Mouse (Mus musculus) spleen, postnatal 4 days (tissue): Measurements from ENCODE around the gene Klhdc8a.

Experiments used
- DNase-seq, 2 experiments: peaks; one replicate each; pipeline ENCODE4 v3.0.0; 2022; ENCODE audit warnings: low spot score in 2 of 2

The Klhdc8a gene

DNA sequence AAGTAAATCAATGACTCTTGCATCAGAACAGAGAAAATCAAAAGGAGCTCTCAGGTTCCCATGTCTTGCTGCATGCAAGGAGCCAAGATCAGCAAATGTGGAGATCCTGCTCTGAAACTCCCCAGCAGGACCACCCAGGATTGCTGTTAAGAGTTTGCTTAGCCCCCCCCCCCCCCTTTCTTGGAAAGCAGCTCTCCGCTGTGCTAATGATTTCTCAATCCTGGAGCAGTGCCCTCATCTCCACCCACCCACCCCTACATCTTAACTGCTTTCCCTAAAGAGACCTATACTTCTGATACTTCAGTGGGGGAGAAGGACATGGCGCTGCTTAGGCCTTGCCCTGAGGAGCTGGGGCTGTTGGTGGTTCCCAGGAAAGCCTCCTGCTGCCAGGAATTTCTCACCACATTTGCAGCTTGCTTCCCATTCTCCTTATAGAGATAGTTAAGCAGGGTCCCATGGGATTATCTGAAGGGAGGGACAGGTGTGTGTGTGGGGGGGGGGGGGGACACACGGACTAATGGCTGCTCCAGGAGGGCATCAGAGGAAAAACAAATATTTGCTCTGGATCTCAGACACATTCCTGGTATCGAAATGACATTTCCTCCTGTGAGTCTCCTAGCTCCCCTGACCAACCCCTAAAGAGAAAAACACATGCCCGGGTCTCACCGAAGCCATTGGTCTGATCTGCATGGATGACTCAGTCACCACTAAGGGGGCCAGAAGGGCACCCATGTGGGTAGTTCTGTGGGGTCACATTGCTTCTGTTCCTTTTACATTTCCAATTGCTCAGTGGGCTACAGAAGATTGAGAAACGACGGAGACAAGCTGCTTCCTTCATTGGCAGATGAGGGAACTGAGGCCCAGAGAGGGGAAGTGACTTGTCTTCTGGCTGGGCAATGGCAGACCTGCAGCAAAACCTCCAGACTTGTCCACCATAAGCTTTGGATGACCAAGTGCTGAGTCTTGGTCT lies 19.8 kb downstream of the Klhdc8a start:
- DNase-seq = no peak

DNA sequence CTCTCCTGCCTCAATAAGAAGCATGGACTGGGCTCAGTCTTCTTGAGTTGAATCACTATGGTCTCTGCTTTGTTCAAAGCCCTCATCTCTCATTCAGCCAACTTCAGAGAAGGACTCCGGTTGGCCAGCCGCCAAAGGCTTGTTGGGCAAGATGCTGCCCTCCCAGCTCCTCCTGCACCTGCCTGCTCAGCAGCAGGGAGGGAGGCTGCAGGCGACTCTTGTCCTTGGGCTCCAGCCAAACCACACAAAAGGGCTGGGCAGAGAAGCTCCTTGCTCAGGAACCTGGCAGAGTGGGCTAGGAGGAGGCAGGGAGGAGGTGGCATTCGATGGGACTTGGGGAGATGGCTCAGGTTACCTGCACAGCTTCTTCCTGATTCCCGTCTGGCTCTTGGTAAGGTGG lies 20.8 kb downstream of the Klhdc8a start:
- DNase-seq = peak; percentile 59 to 82

DNA sequence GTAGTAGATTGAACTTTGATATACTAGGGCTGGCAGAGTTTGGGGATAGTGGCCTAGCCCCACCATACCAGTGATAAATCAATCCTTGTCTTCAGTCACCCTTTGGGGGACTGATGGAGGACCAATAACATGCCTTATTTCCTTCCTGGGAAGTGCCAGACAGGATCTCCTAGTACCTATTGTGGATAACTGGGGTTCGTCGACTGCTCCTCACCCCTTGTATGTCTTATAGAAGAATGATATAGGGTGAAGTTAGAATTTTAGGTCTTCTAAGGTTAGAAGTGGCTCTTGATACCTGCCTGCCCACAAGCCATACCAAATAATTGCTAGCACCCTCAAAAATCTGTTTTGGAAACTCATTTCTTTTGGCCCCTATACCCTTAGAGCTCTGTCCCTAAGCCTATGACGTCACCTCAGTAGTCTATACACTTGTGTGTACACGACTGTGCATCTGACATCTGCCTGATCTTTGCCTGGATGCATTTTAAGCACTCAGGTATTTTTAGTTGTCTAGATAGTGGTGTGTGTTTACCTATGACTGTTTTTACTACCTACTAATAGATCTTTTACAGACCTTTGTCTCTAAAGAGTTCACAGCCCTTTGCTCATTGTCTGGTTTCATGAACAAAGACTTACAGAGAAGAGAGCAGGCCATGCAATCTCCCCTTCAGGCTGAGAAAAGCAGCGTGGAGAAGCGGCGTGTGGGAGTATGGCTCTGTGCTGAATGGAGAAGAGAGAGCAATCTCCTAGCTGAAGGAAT lies 23.6 kb downstream of the Klhdc8a start:
- DNase-seq = no peak

DNA sequence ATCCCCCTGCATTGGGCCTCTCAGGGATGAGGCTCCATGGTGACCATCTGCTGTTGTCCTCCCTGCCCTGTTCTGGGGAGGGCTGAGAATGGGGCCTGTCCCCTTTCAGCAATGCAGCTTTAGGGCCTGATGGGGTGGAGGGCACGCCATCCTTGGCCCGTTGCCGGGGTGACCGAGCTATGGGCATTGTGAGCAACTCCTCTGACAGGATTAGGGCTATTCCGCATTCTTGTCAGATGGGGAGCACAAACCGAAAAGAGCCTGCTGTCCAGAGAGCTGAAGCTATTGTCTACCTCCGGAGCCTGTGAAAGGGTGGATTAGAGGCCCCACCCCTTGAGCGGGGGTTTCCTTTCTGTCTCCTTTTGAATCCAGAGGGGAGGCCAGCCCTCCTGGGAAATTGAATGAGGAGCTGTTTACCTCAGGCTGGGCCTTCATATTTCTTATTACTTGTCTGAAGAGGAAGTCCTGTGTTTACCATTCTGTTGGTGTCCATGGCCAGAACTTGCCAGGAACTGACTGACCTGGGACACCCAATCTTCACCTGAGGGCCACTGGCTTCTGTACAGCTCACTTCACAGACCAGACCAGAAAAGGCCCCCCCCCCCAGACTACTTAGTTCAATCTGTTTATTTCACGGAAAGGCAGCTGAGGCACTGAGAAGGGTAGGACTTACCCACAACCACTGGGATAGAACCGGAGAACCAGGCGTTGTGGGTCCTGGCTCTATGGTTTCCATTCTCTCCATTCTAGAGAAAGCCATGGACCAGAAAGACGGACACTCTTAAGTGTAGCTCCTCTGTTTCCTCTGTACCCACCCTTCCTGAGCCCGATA lies 24.5 kb downstream of the Klhdc8a start:
- DNase-seq = no peak

DNA sequence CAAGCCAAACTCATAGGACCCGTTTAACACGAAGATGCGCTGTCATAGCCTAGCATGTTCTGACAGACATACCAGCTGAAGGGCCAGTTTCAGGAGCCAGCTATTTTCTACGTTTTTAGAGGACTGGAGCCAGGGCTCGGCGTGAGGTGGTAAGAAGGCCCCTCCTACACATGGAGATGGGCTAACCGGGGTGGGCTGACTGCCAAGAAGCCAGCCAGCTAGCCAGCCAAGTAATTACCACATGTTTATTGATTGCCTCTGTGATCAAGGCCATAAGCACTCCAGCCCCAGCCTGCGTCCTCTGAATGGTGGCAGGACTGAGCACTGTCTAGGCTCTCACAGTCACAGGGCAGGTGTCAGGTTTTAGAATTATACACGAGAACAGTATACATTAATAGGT lies 28.4 kb downstream of the Klhdc8a start:
- DNase-seq = no peak

DNA sequence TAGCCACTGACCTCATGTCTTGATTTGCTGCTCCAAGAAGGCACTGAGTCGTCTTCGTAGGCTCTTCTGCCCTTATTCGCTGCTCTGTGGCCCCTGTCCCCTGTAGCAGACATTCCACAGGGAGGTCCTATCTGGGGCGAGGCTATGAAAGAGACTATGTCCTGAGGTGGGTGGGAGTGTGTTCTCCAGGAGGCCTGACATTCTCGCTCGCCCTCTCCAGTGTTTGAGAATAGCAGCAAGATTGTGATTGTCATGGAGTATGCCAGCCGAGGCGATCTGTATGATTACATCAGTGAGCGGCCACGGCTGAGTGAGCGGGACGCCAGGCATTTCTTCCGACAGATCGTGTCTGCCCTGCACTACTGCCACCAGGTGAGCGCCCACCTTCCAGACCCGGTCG lies 29.1 kb downstream of the Klhdc8a start:
- no peak for DNase-seq

DNA sequence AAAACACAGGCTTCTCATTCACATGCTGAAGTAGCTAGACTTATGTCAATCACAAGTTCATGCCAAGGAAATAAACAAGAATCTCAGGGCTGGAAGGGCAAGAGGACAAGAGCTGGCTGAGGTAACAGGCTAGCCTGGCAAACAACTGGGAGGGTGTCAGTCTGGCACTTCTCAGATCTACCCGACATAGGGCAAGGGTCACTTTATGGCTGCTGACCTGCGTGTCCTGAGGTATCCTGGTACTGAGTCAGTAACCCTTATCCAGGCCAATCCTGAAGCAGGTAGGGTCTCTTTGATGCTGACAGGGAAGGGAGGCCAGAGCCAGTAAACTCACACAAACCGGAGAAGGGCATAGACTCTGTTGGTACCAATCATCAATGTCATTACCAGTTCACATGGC lies 30.1 kb downstream of the Klhdc8a start:
- DNase-seq = no peak

DNA sequence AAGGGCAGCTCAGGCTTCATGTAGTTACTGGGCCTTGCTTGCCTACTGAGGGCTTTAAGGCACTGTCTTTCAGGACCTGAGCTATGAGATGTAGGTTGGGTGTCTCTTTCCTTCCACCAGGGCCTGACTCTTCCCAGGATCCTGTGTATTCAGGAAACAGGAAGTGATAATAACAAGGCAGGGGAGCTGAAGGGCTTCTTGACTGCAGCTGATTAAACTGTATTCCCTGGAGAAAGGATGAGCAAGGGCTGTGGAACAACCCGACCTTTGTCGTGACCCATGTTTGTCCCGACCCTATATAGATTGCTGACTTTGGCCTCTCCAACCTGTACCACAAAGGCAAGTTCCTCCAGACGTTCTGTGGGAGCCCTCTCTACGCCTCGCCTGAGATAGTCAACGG lies 31.2 kb downstream of the Klhdc8a start:
- DNase-seq = no peak

DNA sequence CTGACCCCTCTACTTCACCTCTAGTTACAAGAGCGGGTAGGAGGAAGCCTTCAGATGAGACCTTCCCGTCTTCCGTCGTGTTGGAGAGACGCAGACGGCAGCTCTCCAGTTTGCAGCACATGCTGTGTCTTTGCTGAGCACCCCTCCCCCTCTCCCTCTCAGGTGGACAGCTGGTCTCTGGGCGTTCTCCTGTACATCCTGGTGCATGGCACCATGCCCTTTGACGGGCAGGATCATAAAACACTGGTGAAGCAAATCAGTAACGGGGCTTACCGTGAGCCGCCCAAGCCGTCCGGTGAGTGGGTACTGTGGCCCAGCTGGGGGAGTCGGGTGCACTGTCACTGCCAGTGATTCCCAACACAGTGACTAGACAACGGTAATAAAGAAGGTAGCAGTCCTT lies 32.0 kb downstream of the Klhdc8a start:
- no peak for DNase-seq

DNA sequence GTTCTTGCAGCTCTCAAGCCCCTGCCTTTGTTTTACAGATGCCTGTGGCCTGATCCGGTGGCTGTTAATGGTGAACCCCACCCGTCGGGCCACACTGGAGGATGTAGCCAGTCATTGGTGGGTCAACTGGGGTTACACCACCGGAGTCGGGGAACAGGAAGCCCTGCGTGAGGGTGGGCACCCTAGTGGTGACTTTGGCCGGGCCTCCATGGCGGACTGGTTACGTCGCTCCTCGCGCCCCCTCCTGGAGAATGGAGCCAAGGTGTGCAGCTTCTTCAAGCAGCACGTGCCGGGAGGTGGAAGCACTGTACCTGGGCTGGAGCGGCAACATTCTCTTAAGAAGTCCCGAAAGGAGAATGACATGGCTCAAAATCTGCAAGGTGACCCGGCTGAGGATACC lies 32.9 kb downstream of the Klhdc8a start:
- no peak for DNase-seq

DNA sequence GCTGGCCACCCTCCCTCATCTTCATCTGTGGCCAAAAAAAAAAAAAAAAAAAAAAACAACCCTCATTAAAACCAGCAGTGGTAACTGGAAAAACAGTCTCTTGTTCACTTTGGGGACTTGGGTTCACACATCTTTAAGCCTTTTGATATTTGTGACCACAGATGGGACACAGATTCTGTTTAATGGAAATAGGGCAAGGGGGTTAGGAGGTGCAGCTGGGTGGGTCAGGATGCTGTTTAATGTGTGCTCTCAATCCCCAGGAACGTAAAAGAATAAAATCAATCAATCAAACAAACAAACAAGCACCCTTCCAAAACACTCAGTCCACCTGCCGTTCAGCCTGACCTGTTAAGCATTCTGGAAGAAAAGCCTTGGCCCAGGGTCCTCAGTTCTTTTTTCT lies 34.8 kb downstream of the Klhdc8a start:
- no peak for DNase-seq

DNA sequence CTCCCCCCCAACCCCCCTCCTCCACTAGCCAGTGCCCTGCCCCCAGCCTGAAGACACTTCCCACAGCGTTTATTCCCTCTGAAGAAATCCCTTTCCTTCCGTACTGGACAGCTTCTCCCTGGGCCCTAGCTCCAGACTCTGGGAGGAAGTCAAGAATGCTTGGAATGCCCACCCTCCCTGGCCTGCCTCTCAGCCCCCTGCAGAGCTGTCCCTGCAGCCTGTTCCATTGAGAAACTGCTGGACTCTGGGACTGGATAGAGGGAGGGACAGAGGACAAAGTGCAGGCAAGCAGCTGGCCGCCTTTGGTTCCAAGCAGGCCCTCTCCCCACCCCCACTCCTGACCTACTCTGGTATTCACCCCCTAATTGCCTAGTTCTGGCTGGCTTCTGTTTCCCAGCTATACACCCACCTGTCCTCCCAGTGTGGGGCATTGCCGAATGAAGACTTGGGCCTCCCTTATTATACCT lies 35.3 kb downstream of the Klhdc8a start:
- no peak for DNase-seq

DNA sequence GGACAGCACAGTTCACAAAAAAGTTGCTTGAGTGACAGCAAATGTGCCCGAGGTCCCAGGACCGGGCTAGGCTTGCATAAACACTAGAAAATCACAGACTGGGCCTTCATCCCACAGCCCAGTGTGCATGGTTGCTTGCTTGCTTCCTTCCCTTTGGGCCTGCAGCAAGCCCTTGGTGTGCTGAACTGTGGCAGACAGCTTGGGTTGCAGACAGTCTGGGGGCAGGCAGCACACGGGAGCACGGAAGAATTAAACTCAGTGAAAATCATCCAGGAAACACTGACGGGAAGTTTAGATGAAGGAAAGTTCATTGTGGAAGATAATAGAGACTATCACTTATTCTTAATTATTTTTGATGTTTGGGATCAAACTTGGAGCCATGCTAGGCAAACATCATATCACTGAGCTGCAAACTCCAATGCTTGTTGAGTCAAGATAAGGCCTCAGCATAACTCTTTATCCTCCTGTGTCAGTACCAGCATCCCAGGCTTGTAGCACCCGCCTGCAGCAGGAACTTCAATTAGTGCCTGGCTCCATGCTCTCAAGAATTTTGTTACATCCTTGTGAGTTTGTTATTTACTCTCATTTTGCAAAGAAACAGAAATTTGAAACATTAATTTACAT lies 35.9 kb downstream of the Klhdc8a start:
- DNase-seq = no peak

DNA sequence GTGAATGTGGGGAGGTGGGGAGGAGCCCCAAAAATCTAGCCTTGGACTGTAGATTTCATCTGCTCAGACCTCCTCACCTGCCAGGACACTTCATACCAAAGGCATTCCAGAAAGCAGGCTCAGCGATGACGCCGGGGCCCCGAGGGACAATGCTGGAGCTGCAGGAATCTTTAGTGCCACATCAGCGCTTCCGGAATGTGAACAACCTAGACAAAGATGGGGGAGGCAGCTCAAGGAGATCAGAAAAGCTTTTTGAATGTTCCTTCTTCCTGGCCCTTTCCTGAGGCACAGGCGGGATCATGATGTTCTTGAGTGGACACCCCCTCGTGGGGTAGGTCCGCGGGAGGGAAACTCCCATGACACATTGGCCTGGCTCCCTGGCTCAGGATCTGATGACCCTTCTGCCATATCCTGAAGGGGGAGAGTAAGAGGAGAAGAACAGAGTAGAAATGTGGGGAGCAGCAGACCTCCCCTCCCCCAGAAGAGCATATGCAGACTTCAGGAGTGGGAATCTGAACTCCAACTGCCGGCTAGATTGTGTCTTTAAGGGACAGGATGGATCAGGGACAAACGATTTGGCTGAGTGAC lies 37.0 kb downstream of the Klhdc8a start:
- no peak for DNase-seq

DNA sequence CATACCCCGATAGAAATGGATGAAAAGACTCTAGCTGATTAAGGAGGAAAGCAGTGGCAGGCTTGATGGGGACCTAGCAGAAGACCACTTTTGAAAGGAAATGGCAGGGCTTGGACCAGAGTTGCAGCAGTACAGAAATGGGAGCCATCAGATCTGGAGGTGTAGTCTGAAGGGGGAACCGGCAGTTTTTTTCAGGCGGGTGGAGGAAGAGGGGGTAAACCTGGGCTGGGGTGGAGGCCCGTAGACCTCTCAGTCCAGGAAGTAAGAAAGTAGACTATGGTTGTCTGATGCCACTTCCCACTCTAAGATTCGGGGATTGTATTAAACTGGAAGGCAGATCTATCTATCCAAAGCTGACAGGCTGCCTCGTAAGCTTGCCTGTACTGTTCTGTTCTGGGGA lies 38.5 kb downstream of the Klhdc8a start:
- DNase-seq = no peak

DNA sequence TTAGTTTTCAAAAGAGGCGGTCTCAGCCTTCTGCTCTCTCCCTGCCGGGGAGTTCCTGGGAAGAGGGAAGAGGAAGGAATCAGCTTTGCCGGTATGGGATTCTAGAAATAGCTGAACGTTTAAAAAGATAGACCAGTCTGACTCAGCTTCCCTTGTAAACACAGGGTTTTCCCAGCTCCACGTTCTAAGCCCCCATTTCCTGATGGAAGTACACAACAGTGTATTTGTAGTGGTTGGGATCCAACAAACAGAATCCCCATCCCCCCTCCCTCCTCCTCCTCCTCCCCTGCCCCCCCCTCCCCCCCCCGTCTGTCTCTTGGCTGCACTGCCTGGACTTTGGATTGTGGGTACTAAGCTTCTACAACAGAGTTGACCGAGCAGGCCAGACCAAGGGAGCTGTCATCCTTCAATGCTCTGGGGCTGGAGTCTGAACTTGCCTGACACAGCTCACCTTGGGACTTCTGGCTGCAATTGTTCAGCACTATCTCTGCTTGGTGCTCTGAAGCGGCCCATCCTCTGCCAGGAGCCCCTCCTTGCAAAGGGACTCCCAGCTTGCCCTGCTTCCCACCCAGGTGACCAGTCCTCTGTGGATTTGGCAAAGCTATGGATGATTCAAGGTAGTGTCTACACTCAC lies 39.7 kb downstream of the Klhdc8a start:
- DNase-seq = no peak

DNA sequence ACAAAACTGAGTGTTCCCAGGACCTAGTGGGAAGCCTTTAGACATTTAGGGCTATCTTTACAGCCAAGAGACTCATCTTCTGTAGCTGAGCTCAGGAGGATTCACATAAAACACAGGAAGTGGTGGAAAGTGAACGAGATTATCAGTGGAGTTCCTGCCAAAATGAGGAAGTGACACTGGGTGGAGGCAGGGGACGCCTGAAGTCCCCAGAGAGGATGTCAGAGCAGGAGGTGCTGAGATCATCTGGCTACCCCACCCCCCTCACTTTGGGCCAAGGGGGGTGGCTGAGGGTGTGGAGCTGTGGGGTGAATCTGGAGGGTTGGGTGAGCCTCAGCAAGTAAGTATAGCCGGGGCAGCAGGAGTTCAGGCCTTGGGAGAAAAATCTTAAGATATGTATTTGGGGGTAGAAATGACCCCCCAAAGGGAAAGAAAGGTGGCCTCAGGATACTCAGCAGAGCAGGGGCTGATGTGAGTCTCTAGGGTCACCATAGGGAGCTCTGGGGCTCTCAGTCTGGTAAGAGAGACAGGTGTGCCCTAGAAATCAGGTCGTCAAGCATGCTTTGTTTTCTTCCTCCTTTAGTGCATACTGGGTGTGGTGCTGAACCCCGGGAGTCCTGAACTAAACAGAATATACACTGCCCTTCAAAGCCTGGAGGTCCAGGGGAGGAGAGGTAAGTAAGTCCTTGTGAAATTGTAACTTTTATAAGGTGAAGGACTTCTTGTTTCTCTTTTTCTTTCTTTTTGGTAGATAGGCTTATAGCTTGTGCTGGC lies 43.5 kb downstream of the Klhdc8a start:
- peak; percentile 78 to 79 for DNase-seq

DNA sequence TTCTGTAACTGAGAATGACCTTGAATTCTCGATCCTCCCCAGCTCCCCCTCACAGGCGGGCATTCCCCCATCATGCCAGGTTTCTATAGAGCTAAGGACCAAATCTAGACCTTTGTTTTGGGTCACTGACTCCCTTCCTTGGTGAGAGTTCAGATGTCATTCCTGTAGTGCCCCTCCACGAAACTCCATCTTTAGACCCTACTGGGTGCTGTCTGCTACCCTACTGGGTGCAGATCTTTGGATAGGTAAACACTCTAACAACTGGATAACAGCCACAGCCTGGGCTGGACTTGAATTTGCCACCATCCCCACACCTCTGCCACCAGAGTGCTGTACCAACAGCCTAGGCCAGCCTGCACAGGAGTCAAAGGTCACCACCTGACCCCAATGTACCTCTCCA lies 44.1 kb downstream of the Klhdc8a start:
- no peak for DNase-seq

DNA sequence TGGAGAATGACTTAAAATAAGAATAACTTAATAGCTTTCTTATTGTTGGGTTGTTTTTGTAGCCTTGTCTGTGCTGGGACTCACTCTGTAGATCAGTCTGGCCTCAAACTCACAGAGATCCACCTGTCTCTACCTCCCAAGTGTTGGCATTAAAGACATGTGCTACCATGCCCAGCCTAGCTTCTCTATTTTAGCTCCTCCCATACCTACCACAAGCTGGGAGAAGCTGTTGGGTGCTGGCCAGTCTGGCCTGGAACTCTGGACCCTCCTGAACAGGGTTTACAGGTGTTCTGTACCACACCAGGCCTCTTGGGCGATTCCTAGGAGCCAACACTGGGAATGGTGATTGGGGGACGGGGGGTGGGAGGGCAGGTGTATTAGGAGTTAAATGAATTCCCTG lies 44.8 kb downstream of the Klhdc8a start:
- DNase-seq = no peak

DNA sequence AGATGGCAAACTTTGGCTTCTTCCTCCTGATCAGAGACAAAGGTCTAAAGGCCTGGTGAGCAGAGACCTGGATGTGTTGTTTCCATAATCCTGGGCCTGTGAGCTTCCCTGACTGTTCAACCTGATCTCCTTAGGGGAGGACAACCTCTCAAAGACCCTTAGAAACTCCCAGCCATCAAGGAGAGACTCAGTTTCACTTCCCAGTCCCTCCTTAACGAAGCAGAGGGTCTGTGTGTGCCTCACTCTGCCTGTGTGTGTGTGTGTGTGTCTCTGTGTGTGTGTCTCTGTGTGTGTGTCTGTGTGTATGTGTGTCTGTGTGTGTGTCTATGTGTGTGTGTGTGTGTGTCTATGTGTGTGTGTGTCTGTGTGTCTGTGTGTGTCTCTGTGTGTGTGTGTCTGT lies 45.2 kb downstream of the Klhdc8a start:
- DNase-seq = no peak
